Mouse (Mus musculus): ENCODE results near the gene Tfec.

The Tfec gene

DNA sequence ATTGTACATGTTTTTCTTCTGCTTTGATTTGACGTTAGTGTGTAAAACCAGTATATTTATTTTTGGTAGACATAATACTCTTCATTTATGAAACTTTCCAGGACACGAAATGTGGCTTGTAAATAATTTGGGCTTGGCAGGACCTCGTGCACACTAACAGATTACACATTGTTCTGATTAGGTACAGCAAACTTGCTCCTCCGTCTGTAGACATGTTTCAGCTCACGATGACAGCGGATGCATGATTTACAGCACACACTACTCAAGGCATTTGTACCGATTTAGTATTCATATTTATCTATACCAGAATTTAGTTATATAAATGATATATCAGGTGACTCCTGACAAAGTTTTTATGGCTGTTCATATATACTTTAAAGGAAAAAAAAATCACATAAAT is 104.2 kb downstream of the Tfec start:
- no peak for DNase-seq (ENCODE audit: low spot score)

DNA sequence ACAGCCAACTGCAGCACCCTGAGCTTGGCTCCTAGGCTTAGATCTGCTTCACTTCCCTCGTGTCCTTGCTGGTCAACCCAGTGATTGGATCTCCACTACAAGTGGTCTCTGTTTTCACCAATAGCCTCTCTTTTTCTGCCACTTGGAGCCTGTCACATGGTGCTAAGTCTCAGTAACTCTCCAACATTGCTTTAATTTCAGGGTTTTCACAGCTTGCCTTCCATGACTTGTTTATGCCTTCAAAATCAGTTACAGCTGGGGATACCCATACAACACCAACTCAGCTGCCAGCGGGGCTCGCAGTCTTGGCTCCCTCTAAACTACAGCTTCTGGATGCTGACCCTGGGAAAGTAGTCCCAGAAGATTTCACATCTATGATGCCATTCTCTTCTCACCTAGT is 113.1 kb downstream of the Tfec start:
- no peak for DNase-seq (ENCODE audit: low spot score)

Data from urinary bladder, postnatal 25 days (tissue).